Mouse (Mus musculus) brain, embryonic 14.5 days (tissue): ENCODE data around the gene Tbxa2r.

Source experiments
- CTCF ChIP-seq: fragments of 200-500 bp; IDR thresholded peaks from 2 replicates; pipeline ENCODE4 v1.5.1; 2012; ENCODE audit warnings: inconsistent platforms, mild to moderate bottlenecking, moderate library complexity, borderline replicate concordance; ENCODE audit not compliant: insufficient read depth, insufficient read length; ENCODE audit errors: extremely low read depth
- POLR2A ChIP-seq: fragments of 200-500 bp; IDR thresholded peaks from 2 replicates; pipeline ENCODE4 v1.6.1; 2012; ENCODE audit warnings: mild to moderate bottlenecking, inconsistent platforms, borderline replicate concordance; ENCODE audit not compliant: poor library complexity, insufficient read depth, insufficient read length, severe bottlenecking; ENCODE audit errors: extremely low read depth

DNA sequence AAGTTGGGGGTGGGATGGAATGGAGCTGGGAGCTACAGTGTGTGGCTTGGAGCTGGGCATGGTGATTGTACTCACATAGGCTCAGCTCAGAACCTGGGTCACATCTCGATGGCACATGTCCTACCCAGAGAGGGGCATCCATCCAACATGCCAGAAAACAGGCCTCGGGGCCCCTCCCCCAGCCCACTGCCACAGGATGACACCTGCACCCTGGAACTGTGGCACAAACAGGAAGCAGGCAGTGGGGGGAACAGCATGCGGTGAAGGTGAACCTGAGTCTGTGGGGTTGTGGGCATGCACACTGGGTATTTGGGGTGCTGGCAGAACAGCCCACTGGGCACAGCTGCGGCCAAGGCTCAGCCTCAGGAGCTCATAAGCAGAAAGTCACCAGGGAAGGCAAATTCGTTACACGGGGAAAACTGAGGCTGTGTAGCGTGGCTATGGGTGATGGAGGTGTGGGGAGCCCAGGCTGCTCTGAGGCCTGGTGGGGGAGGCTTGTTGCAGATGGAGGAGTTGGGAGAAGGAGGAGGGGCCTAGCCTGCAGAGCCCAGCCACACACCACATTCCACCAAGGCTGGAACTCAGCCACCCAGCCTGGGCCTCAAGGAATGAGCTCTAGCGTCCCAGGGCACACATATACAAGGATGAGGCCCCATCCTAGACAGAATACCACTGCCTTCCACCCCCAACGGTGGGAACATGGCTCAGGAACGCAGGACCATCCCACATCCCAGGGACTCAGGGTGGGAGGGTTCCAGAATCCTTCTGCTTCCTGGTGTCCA, 854 bp downstream of the Tbxa2r start:
- TF ChIP-seq CTCF (no peak), POLR2A (no peak)
